Mouse (Mus musculus): Measurements from ENCODE around the gene Trpc3. TPM values are rescaled to one million over a fixed set of nuclear protein-coding genes. Genes with fewer than 3 reads are reported as not detected.
"Not testable (repeated sequence)": the region's sequence is repeated elsewhere in the genome, so short reads cannot be mapped to it uniquely, and the experiment has no call there.

Gene Trpc3
- 8.7 and 11.9 TPM in 2 replicates for polyA plus RNA-seq (2012; rRNA removed)

- DNase-seq (ENCODE audit: low read depth) = peak; percentile 90
- TF ChIP-seq POLR2A (IDR thresholded peaks at IDR 0.05; ENCODE audit: borderline replicate concordance, extremely low read depth, insufficient read depth, insufficient read length, poor library complexity, severe bottlenecking) (peak; percentile 63; the same call in 1 of the 2 replicates), CTCF (IDR thresholded peaks at IDR 0.05; ENCODE audit: borderline replicate concordance, extremely low read depth, insufficient read depth, insufficient read length) (peak; percentile 39; the same call in 1 of the 2 replicates)
These were observed at the start of gene Trpc3 for GRCm38 (mm10) chr3:36689392-36690291. Trpc3 (minus strand) TSS chr3:36690167.

GRCm38 (mm10) chr3:36738071-36738470 lies 48.1 kb upstream of the Trpc3 start:
- DNase-seq (ENCODE audit: low read depth) = no peak
- no peak for TF ChIP-seq POLR2A (IDR thresholded peaks at IDR 0.05; ENCODE audit: borderline replicate concordance, extremely low read depth, insufficient read depth, insufficient read length, poor library complexity, severe bottlenecking)
- TF ChIP-seq CTCF (IDR thresholded peaks at IDR 0.05; ENCODE audit: borderline replicate concordance, extremely low read depth, insufficient read depth, insufficient read length) = no peak

- TF ChIP-seq POLR2A (IDR thresholded peaks at IDR 0.05; ENCODE audit: borderline replicate concordance, extremely low read depth, insufficient read depth, insufficient read length, poor library complexity, severe bottlenecking) (no peak), CTCF (IDR thresholded peaks at IDR 0.05; ENCODE audit: borderline replicate concordance, extremely low read depth, insufficient read depth, insufficient read length) (no peak)
- no peak for DNase-seq (ENCODE audit: low read depth)
These were observed 43.1 kb upstream of the Trpc3 start for GRCm38 (mm10) chr3:36733075-36733474.

GRCm38 (mm10) chr3:36726545-36726944 lies 36.6 kb upstream of the Trpc3 start:
- TF ChIP-seq POLR2A (IDR thresholded peaks at IDR 0.05; ENCODE audit: borderline replicate concordance, extremely low read depth, insufficient read depth, insufficient read length, poor library complexity, severe bottlenecking) (no peak), CTCF (IDR thresholded peaks at IDR 0.05; ENCODE audit: borderline replicate concordance, extremely low read depth, insufficient read depth, insufficient read length) (no peak)
- DNase-seq (ENCODE audit: low read depth) = peak; percentile 27

DNA sequence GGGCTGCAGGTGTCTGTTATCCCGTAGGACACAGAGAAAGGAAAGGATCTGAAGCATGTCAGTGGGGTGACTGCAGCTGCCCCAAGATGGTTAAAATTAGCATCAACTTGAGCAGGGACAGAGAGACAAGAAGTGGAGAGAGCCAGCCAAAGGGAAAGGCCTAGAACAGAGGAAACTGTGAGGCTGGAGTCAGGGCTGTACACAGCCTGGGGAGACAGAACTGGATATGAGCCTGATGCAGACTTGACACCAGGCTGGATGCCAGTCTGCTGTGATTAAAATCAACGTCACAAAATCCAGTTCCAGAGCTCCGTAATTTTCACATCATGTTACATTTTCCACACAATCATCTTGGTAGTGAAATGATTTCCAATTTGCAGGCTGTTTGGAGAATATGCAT lies 31.9 kb upstream of the Trpc3 start:
- DNase-seq (ENCODE audit: low read depth) = peak; percentile 35

GRCm38 (mm10) chr3:36709521-36709920 lies 19.6 kb upstream of the Trpc3 start:
- TF ChIP-seq POLR2A (IDR thresholded peaks at IDR 0.05; ENCODE audit: borderline replicate concordance, extremely low read depth, insufficient read depth, insufficient read length, poor library complexity, severe bottlenecking) = no peak
- no peak for TF ChIP-seq CTCF (IDR thresholded peaks at IDR 0.05; ENCODE audit: borderline replicate concordance, extremely low read depth, insufficient read depth, insufficient read length)
- no peak for DNase-seq (ENCODE audit: low read depth)

More for the DNA sequence above, 31.9 kb upstream of the Trpc3 start:
- TF ChIP-seq POLR2A (IDR thresholded peaks at IDR 0.05; ENCODE audit: borderline replicate concordance, extremely low read depth, insufficient read depth, insufficient read length, poor library complexity, severe bottlenecking) (no peak), CTCF (IDR thresholded peaks at IDR 0.05; ENCODE audit: borderline replicate concordance, extremely low read depth, insufficient read depth, insufficient read length) (no peak)

DNA sequence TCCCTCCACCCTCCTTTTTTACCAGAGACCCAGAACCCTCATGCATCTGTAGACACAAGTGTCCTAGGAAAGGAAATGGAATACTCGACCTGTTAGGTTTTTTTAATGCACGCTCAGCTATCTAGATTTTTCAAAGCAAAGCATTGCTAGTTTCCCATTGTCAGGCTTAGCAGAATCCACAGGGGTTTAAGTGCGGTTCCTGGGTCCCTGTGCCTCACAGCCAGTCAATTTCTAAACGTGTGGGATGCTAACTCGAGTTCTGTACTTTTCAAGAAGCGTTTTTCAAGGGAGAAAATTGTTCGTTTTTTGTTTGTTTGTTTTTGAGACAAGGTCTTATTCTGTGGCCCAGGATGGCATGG lies 304 bp upstream of the Trpc3 start:
- DNase-seq (ENCODE audit: low read depth) = no peak
- TF ChIP-seq POLR2A (IDR thresholded peaks at IDR 0.05; ENCODE audit: borderline replicate concordance, extremely low read depth, insufficient read depth, insufficient read length, poor library complexity, severe bottlenecking) (no peak), CTCF (IDR thresholded peaks at IDR 0.05; ENCODE audit: borderline replicate concordance, extremely low read depth, insufficient read depth, insufficient read length) (no peak)

DNA sequence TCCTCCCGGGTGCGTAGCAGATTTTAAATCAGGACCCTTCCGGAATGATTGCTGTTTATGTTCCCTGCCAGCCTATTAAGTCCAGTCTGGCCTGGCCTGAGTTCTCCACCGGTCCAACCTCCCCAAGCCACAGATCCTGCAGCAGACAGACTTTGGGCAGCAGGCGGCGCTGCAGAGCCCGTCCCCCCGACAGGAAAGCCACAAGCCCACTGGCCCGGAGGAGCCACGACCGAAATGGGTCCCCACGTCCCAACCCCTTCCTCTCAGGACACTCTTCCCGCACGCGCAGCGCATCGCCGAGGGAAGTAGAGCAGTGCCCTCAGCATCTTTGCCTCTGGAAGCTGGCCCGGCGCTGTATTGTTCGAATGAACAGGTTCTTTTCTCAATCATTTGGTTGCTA lies 1.1 kb downstream of the Trpc3 start:
- peak; percentile 89 for DNase-seq (ENCODE audit: low read depth)
- TF ChIP-seq POLR2A (IDR thresholded peaks at IDR 0.05; ENCODE audit: borderline replicate concordance, extremely low read depth, insufficient read depth, insufficient read length, poor library complexity, severe bottlenecking) = no peak
- peak; percentile 89 for TF ChIP-seq CTCF (IDR thresholded peaks at IDR 0.05; ENCODE audit: borderline replicate concordance, extremely low read depth, insufficient read depth, insufficient read length)

DNA sequence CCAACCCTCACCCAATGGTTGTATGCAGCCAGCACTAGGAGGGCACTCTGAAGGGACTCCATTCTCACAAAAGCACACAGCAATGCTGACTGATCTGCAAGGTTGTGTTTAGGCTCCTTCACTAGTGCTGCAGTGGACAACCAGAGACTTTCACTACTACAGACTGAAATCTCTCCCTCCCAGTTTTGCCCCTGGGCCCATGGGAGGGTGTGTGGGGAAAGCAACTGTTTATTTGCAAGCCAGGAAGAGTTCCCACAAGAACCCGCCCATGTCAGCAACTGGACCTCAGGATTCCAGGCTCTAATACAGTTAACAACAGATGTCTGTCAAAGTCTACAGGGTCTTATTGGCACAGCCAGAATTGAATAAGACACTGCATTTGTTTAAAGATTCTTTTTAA lies 14.1 kb downstream of the Trpc3 start:
- DNase-seq (ENCODE audit: low read depth) = no peak
- no peak for TF ChIP-seq POLR2A (IDR thresholded peaks at IDR 0.05; ENCODE audit: borderline replicate concordance, extremely low read depth, insufficient read depth, insufficient read length, poor library complexity, severe bottlenecking)
- no peak for TF ChIP-seq CTCF (IDR thresholded peaks at IDR 0.05; ENCODE audit: borderline replicate concordance, extremely low read depth, insufficient read depth, insufficient read length)

DNA sequence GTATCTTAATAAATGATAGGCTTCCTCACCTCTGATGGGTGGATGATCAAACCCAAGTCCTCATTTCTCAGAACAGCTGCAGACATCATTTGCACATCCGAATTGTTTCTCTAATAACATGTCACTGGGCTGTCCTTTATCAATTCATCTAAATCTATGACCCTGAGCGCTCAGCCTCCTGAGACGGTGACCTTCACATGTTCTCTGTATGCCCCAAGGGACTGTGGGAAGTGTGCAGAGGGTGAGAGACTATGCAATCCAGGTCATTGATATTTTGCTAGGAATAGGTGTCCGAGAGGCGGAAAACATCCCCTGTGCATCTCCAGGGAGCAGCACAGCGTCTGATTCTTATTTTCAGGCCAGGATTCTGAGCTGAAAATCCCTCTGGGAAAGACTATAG lies 22.2 kb downstream of the Trpc3 start:
- no peak for DNase-seq (ENCODE audit: low read depth)
- no peak for TF ChIP-seq CTCF (IDR thresholded peaks at IDR 0.05; ENCODE audit: borderline replicate concordance, extremely low read depth, insufficient read depth, insufficient read length)
- no peak for TF ChIP-seq POLR2A (IDR thresholded peaks at IDR 0.05; ENCODE audit: borderline replicate concordance, extremely low read depth, insufficient read depth, insufficient read length, poor library complexity, severe bottlenecking)

- DNase-seq (ENCODE audit: low read depth) = not testable (repeated sequence)
These were observed 44.8 kb downstream of the Trpc3 start for GRCm38 (mm10) chr3:36645245-36645559.

- TF ChIP-seq CTCF (IDR thresholded peaks at IDR 0.05; ENCODE audit: borderline replicate concordance, extremely low read depth, insufficient read depth, insufficient read length) (no peak), POLR2A (IDR thresholded peaks at IDR 0.05; ENCODE audit: borderline replicate concordance, extremely low read depth, insufficient read depth, insufficient read length, poor library complexity, severe bottlenecking) (no peak)
- no peak for DNase-seq (ENCODE audit: low read depth)
These were observed 45.3 kb downstream of the Trpc3 start for GRCm38 (mm10) chr3:36644554-36645244.

Measured in brain, embryonic 14.5 days (tissue).